Comparison of ENCODE assay signal across 8 mouse cellular contexts in genomic region chr7:111122531-111123130, GRCm38 (mm10). TPM values are rescaled to one million over a fixed set of nuclear protein-coding genes. Genes with fewer than 3 reads are reported as not detected.
DNase-seq lines count a peak whose midpoint lies in the region; ATAC-seq and TF ChIP-seq lines count a peak whose summit lies in the region.

No protein-coding gene starts in this region.

- H3K27ac ChIP-seq in bone marrow macrophage, adult 2 months (ENCODE audit: insufficient read depth, low read depth, low read length), result peak overlapping the region; percentile 88
- H3K27ac ChIP-seq in embryonic fibroblast, embryonic 13.5 days (ENCODE audit: insufficient read depth, low read length), result peak overlapping the region; percentile 83
- peak overlapping the region; percentile 99 for H3K27ac ChIP-seq in kidney, embryonic 14.5 days (ENCODE audit: low read depth, low read length)
- peak overlapping the region; percentile 98 for H3K27ac ChIP-seq in limb, embryonic 15.5 days

- peak; percentile 99 for ATAC-seq in kidney, embryonic 14.5 days (ENCODE audit: low FRiP score, low TSS enrichment)
- ATAC-seq in limb, embryonic 15.5 days (ENCODE audit: insufficient number of reproducible peaks, low FRiP score, low TSS enrichment, low read depth), result peak; percentile 100

- H3K4me2 ChIP-seq in kidney, embryonic 14.5 days (replicated peaks; ENCODE audit: low read depth, low read length), result peak overlapping the region; percentile 81
- peak overlapping the region; percentile 73 for H3K4me2 ChIP-seq in limb, embryonic 15.5 days

- DNase-seq in A20 (ENCODE audit: low read depth, low spot score), result peak; percentile 98
- DNase-seq in heart, adult 9 months (ENCODE audit: low spot score in 2 of 2), result peak; percentile 98 to 99
- peak; percentile 85 to 92 for DNase-seq in monocyte, adult 2 months (ENCODE audit: low read depth in 1 of 2, low spot score in 2 of 2)
- DNase-seq in spleen, postnatal 36 days (ENCODE audit: low spot score in 2 of 2), result peak; percentile 97 to 98

- peaks cover 13% of the 10 kb centered on the region for H3K4me1 ChIP-seq in bone marrow macrophage, adult 2 months (ENCODE audit: control insufficient read depth, insufficient read depth, low read length)
- peaks cover 3% of the 10 kb centered on the region; the same call in 1 of the 2 replicates for H3K4me1 ChIP-seq in embryonic fibroblast, embryonic 13.5 days (ENCODE audit: control insufficient read depth, insufficient read depth, low read length)
- peaks cover 7% of the 10 kb centered on the region; the same call in 1 of the 2 replicates for H3K4me1 ChIP-seq in kidney, embryonic 14.5 days (ENCODE audit: control insufficient read depth, insufficient read depth, low read length)
- H3K4me1 ChIP-seq in limb, embryonic 15.5 days, result peaks cover 10% of the 10 kb centered on the region

- peak overlapping the region; percentile 92 for H3K9ac ChIP-seq in kidney, embryonic 14.5 days (ENCODE audit: low read depth, low read length)
- peak overlapping the region; percentile 73 for H3K9ac ChIP-seq in limb, embryonic 15.5 days

- peak overlapping the region; percentile 87 for H3K4me3 ChIP-seq in bone marrow macrophage, adult 2 months (ENCODE audit: insufficient read depth, low read length)
- peak overlapping the region; percentile 58 for H3K4me3 ChIP-seq in embryonic fibroblast, embryonic 13.5 days (ENCODE audit: insufficient read depth, low read length)
- H3K4me3 ChIP-seq in kidney, embryonic 14.5 days (ENCODE audit: low read length), result peak overlapping the region; percentile 58
- H3K4me3 ChIP-seq in limb, embryonic 15.5 days, result peak overlapping the region; percentile 55

- peak; percentile 29; the same call in 1 of the 2 replicates for TF ChIP-seq CTCF in bone marrow macrophage, adult 2 months (IDR thresholded peaks at IDR 0.05; ENCODE audit: low read depth, low read length)
- TF ChIP-seq CTCF in embryonic fibroblast, embryonic 13.5 days (IDR thresholded peaks at IDR 0.05; ENCODE audit: borderline replicate concordance, insufficient read depth, low read length), result no peak

- TF ChIP-seq POLR2A in bone marrow macrophage, adult 2 months (IDR thresholded peaks at IDR 0.05; ENCODE audit: borderline replicate concordance, low read depth, low read length), result 0 out of 2 replicates have a peak, but pooled peaks have one; percentile 39
- TF ChIP-seq POLR2A in embryonic fibroblast, embryonic 13.5 days (IDR thresholded peaks at IDR 0.05; ENCODE audit: low read depth, low read length), result peak; percentile 90

- H3K9me3 ChIP-seq in kidney, embryonic 14.5 days (ENCODE audit: control insufficient read depth, low read length), result no peaks in the 10 kb centered on the region
- H3K9me3 ChIP-seq in limb, embryonic 15.5 days, result no peaks in the 10 kb centered on the region

- H3K36me3 ChIP-seq in kidney, embryonic 14.5 days (ENCODE audit: control insufficient read depth, insufficient read depth, low read length), result no peaks in the 10 kb centered on the region
- no peaks in the 10 kb centered on the region for H3K36me3 ChIP-seq in limb, embryonic 15.5 days

- H3K27me3 ChIP-seq in kidney, embryonic 14.5 days (ENCODE audit: control insufficient read depth, insufficient read depth, low read length), result no peaks in the 10 kb centered on the region
- no peaks in the 10 kb centered on the region for H3K27me3 ChIP-seq in limb, embryonic 15.5 days

- 1% methylated on average over 44 of the region's 44 CpGs for WGBS in kidney, embryonic 14.5 days
- under 1% methylated on average over 44 of the region's 44 CpGs for WGBS in limb, embryonic 15.5 days

RNA-seq across cellular contexts. Expression of gene Eif4g2, which starts 39.8 kb away (rescaled TPM):
- polyA plus RNA-seq in bone marrow macrophage, adult 2 months (2012; ENCODE audit: insufficient read depth, insufficient read length, missing spikeins), result 343 and 428 TPM in 2 replicates
- 1,344 and 1,778 TPM in 2 replicates for polyA plus RNA-seq in embryonic fibroblast, embryonic 13.5 days (2011; ENCODE audit: insufficient read length, low read depth, missing spikeins)
- 596 and 1,074 TPM in 2 replicates for polyA plus RNA-seq in kidney, embryonic 14.5 days (2014; fragmentation: Nextera tagmentation; extraction: Ambion mirVana)
- polyA plus RNA-seq in limb, embryonic 15.5 days (2015; fragmentation: Nextera tagmentation; extraction: Ambion mirVana), result 697 and 725 TPM in 2 replicates

Comparison
In these comparisons a context has a peak if more than half of its experiments do, and no peak if none do; other contexts are left out.
1. Peak in every context shown above with its lines: DNase-seq, ATAC-seq, H3K4me3 ChIP-seq and H3K27ac ChIP-seq.